Mouse (Mus musculus) macrophage (primary cell): ENCODE data around the gene Fgf13. TPM values are rescaled to one million over a fixed set of nuclear protein-coding genes. Genes with fewer than 3 reads are reported as not detected.

Source experiments
- H3K27ac ChIP-seq: fragments of 350-480 bp; formaldehyde crosslinking; 2 replicates; pipeline ENCODE4 v1.9.0; 2021
- H3K36me3 ChIP-seq: fragments of 350-480 bp; formaldehyde crosslinking; 2 replicates; pipeline ENCODE4 v1.9.0; 2021; ENCODE audit errors: inconsistent target
- H3K4me3 ChIP-seq: fragments of 350-480 bp; formaldehyde crosslinking; 2 replicates; pipeline ENCODE4 v1.9.0; 2021; ENCODE audit errors: inconsistent target
- H3K79me2 ChIP-seq: fragments of 350-480 bp; formaldehyde crosslinking; 2 replicates; pipeline ENCODE4 v1.9.0; 2021; ENCODE audit errors: inconsistent target
- WGBS: methylation state at CpG from one replicate; pipeline ENCODE4 v1.1.7; 2026; ENCODE audit warnings: inconsistent platforms; ENCODE audit not compliant: missing documents; 5-methylcytosine and 5-hydroxymethylcytosine counted together
- polyA plus RNA-seq: library from polyadenylated mRNA; stranded (reverse); fragments of 250-400 nt; gene quantifications from 3 replicates; pipeline ENCODE4 v1.2.4, GENCODE M21; 2018; ENCODE audit warnings: inconsistent platforms

Fgf13 gene
- polyA plus RNA-seq, 1 experiment from 2014 or later, result 0.17 TPM

DNA sequence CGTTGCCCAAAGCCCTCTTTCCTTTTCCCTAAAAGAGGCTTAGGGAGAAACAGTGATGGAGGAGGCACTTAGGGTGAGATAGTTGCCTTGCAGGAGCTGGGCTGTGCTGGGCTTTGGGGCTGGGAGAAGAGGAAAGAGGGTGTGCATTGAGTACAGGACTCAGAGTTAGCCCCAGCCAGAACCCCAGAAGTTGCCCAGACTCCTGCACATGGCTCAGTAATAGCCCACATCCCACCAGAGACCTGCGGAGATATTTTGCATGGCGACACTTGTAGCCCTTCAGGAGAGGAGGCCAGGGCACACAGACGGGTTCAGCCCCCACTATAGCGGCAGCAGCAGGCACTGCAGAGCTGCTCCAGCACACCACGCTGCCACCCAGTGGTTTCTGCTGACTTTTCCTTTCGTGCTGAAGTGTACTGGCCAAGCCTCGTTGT is 432.9 kb downstream of the Fgf13 start:
- 11% methylated on average over 5 of the region's 8 CpGs for WGBS
- Histone ChIP-seq H3K79me2 (no peaks in the 10 kb centered on the region), H3K27ac (no peak overlapping the region), H3K36me3 (no peaks in the 10 kb centered on the region), H3K4me3 (no peak overlapping the region)

DNA sequence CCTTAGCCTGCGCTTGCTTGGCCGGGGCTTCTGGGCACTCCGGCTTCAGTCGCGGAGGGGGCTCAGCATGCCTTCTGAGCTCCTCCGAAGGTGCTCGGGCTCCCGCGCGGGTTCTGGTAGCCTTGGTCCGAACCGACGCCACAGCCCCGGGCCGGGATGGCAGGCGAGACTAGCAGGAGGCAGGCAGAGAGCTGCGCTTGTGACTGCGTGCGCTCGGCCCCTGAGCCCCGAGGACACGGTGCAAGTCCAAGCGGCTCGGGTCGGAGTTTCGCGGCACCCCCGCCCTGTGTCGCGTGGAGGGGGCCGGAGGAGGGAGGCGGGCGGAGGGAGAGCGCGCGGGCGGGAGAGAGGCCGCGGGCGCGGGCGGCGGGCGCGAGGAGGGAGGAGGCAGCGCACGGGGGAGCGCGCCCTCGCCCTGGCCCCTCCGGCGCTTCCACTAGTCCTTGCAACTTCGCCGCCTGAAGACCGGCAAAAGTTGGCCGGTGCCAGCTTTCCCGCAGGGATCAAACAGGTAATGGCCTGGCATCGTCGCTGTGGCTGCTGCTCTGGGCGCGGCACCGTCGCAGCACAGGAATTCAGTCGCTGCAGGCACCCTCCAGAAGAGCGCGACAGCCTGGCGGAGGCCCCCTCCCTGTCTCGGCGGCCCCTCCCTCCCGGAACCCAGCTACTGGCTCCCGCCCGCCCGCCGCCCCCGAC is 433.6 kb downstream of the Fgf13 start:
- WGBS, result 18% methylated on average over 20 of the region's 75 CpGs
- no peak overlapping the region for H3K27ac ChIP-seq
- H3K79me2 ChIP-seq, result no peaks in the 10 kb centered on the region
- H3K4me3 ChIP-seq, result no peak overlapping the region
- no peaks in the 10 kb centered on the region for H3K36me3 ChIP-seq

DNA sequence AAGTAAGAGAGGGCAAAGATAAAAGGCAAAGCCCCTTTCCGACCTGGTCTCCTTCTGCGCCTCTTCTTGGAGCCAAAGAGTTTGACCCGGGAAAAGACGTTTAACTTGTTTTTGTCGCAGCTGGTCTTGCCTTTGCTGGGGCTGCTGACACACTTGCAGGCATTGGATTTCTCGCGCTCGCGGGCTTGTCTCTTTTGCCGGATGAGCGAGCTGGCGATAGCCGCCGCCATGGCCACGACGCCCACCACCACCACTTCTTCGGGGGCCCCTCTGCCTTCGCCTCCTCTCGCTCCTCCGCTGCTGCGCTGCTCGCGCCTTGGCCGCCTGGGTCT is 434.1 kb downstream of the Fgf13 start:
- WGBS, result 31% methylated on average over 21 of the region's 24 CpGs

DNA sequence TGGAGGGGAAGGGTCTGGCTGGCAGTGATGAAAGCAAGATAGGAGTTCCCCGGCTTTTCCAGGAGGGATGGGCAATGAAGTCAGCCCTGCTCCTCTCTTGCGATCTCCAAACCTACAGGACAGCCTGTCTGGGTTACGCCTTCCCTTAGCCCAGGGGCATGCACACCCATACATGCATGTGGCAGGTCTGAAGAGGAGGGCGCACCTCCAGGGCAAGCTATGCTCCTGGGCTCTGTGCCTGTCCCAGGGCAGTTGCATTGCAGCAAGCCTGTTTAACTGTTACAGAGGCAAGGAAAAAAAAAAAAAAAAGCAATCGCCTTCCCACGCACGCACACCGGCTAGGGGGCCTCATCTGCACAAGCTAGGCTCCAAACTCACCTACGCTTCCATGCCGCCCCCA is 434.5 kb downstream of the Fgf13 start:
- Histone ChIP-seq H3K27ac (no peak overlapping the region), H3K36me3 (no peaks in the 10 kb centered on the region), H3K4me3 (no peak overlapping the region), H3K79me2 (no peaks in the 10 kb centered on the region)
- WGBS, result 37% methylated on average over 9 of the region's 10 CpGs

More for the DNA sequence above, 434.1 kb downstream of the Fgf13 start:
- no peak overlapping the region for H3K27ac ChIP-seq
- no peaks in the 10 kb centered on the region for H3K36me3 ChIP-seq
- H3K4me3 ChIP-seq, result no peak overlapping the region
- no peaks in the 10 kb centered on the region for H3K79me2 ChIP-seq

DNA sequence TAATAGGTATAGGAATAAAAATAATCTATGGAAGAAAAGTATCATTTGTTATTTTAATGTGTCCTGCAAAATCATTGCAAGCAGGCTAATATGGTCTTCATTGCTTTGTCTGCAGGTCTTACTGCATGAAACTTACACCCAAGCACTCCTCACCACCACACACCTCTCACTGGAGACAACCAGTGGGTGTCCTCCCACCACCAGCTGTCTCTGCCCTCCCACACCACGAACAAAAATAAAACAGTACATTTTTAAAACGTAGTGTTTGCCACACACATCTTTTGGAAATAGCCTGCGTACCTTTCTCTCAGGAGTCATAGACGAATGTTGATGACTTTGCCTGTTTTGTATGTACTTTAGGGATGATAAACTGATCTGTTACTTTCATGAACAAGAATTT is 441.2 kb downstream of the Fgf13 start:
- Histone ChIP-seq H3K4me3 (no peak overlapping the region), H3K27ac (no peak overlapping the region), H3K36me3 (no peaks in the 10 kb centered on the region), H3K79me2 (no peaks in the 10 kb centered on the region)
- WGBS, result 78% methylated on average over 4 of the region's 4 CpGs

DNA sequence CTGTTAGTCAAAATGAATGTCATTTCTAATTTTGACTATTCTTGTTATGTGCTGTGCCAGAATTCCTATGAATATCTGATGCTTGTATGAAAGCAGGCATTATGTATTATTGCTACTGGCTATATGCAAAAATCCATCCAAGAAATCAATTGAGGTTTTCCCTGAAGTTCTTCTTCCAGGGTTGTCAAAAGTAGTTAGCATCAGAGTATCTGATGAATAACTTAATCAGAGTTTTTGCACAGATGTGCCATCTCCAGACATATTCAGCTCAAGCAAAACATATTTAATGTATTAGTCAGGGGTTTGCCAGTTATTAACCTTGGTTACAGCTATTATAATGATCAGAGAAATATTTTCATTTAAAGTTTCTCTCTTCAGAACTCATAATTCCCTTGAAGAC is 454.7 kb downstream of the Fgf13 start:
- Histone ChIP-seq H3K36me3 (no peaks in the 10 kb centered on the region), H3K27ac (no peak overlapping the region), H3K79me2 (no peaks in the 10 kb centered on the region), H3K4me3 (no peak overlapping the region)

DNA sequence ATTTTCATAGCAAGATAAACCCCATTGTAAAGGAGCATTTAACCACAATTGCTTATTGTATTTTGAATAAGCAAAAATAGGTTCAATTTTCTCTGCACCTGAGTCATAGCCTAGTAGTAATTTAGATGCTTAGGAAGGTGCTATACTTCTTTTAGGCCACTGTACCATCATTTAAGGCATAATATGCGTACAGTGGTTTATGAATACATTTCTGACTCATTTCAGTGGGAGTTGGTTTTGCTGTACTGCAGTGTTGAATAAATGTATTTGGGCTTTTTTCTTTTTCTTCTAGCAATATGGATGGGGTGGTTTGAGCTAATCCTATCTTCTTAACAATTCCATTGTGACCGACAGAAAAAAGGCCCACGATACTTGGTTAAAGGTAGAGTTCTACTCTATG is 481.9 kb downstream of the Fgf13 start:
- Histone ChIP-seq H3K79me2 (no peaks in the 10 kb centered on the region), H3K4me3 (no peak overlapping the region), H3K27ac (no peak overlapping the region), H3K36me3 (no peaks in the 10 kb centered on the region)
- 100% methylated on average over 1 of the region's 3 CpGs for WGBS

DNA sequence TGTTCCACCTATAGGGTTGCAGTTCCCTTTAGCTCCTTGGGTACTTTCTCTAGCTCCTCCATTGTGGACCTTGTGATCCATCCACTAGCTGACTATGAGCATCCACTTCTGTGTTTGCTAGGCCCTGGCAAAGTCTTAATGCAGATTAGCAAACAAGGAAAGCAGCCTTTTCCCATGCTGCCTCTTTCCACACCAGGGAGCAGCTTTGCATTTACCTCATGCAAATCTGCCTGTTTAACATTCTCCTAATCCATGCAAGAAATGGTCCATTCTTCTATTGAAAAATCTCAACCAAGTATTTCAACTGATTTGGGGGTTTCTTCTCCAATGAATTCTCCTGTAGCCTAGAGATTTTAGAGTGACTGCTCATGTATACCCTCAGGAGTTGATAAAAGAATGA is 487.4 kb downstream of the Fgf13 start:
- Histone ChIP-seq H3K36me3 (no peaks in the 10 kb centered on the region), H3K27ac (no peak overlapping the region), H3K79me2 (no peaks in the 10 kb centered on the region), H3K4me3 (no peak overlapping the region)

DNA sequence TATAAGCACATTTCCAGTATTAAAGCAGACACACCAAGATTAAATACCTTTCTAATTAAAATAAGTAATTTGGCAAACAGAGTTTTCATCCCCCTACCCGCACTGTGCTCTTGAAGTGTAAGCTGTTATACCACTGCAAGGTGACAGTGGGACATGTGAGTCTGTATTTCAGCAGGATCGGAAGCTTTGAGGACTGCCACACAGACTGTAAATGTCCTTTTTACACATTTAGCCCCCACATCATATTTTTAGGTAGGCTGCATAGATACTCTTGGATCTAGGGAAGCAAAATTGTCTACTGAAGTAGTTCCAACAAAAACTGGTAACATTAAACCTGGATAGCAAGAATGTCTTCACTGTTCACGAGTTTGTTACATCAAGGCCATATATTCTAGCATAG is 495.8 kb downstream of the Fgf13 start:
- Histone ChIP-seq H3K36me3 (no peaks in the 10 kb centered on the region), H3K79me2 (no peaks in the 10 kb centered on the region), H3K4me3 (no peak overlapping the region), H3K27ac (no peak overlapping the region)
- WGBS, result 76% methylated on average over 3 of the region's 3 CpGs

DNA sequence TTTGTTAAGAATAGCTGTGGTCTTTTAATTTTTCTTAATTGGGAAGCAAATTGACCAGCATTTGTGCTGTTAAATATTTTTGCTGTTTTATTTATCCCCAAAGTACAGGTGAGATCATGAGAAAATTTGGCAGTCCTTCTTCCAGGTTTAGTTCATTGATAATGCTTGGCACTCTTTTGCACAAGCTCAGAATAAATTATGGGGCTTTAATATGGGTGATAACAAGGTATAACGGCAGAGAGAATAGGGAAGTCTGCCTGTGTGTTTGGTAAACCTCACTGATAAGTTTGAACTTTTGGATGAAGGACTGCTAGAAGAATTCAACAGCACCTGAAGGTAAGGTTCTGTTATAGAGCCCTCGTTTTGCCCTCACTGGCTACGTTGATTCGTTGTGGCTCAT is 504.7 kb downstream of the Fgf13 start:
- Histone ChIP-seq H3K79me2 (no peaks in the 10 kb centered on the region), H3K36me3 (no peaks in the 10 kb centered on the region), H3K4me3 (no peak overlapping the region), H3K27ac (no peak overlapping the region)
- whole genome bisulfite sequencing, result 70% methylated on average over 4 of the region's 4 CpGs

DNA sequence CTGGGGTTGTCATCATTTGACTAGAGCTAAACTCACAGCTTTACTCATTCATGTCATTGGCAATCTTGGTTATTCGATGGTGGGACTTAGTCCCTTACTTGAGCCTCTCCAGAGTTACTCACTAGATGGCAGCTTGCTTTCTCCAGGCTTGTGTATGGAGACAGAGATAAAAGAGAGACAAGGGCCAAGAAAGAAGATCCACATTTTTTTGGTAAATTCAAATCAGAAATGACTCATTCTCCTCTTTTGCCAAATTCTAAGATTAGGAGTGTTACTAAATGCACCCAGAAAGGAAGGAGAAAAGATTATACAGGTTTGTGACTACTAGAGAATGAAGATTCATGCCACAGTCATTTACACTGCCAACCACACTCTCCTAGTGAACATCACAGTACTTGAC is 532.9 kb downstream of the Fgf13 start:
- H3K79me2 ChIP-seq, result no peaks in the 10 kb centered on the region
- H3K27ac ChIP-seq, result no peak overlapping the region
- H3K4me3 ChIP-seq, result no peak overlapping the region
- 71% methylated on average over 1 of the region's 1 CpGs for WGBS
- H3K36me3 ChIP-seq, result no peaks in the 10 kb centered on the region
